Mouse (Mus musculus) limb, embryonic 14.5 days (tissue): ENCODE results near the gene Ache. TPM values are rescaled to one million over a fixed set of nuclear protein-coding genes. Genes with fewer than 3 reads are reported as not detected.

ENCODE experiments used
- ATAC-seq: fragments of 200-750 bp; cut with Nextera tagmentation; 2 replicates; pipeline ENCODE4 v1.8.0; 2017; ENCODE audit warnings: low read depth, moderate number of reproducible peaks, moderate TSS enrichment; ENCODE audit not compliant: low FRiP score
- DNase-seq: peaks from one replicate; pipeline ENCODE4 v3.0.0-alpha.2; 2015; ENCODE audit warnings: low spot score
- H3K27ac ChIP-seq: fragments of 300-500 bp; sonication (generic); replicated peaks from 2 replicates; pipeline ENCODE4 v1.5.1; 2014; ENCODE audit warnings: low read depth, mild to moderate bottlenecking, low read length, moderate library complexity, mixed read lengths
- H3K27me3 ChIP-seq: fragments of 300-500 bp; sonication (generic); 2 replicates; pipeline ENCODE4 v1.6.1; 2014; ENCODE audit warnings: low read length, mixed read lengths; ENCODE audit not compliant: control insufficient read depth, insufficient read depth
- H3K36me3 ChIP-seq: fragments of 300-500 bp; sonication (generic); 2 replicates; pipeline ENCODE4 v1.6.1; 2014; ENCODE audit warnings: mild to moderate bottlenecking, low read length, moderate library complexity, mixed read lengths; ENCODE audit not compliant: control insufficient read depth, insufficient read depth
- H3K4me1 ChIP-seq: fragments of 300-500 bp; sonication (generic); 2 replicates; pipeline ENCODE4 v1.6.1; 2014; ENCODE audit warnings: antibody characterized with exemption, low read length, mixed read lengths; ENCODE audit not compliant: control insufficient read depth, insufficient read depth
- H3K4me2 ChIP-seq: fragments of 300-500 bp; sonication (generic); replicated peaks from 2 replicates; pipeline ENCODE4 v1.6.1; 2014; ENCODE audit warnings: low read depth, mild to moderate bottlenecking, low read length, moderate library complexity; ENCODE audit not compliant: severe bottlenecking
- H3K4me3 ChIP-seq: fragments of 300-500 bp; sonication (generic); replicated peaks from 2 replicates; pipeline ENCODE4 v1.5.1; 2014; ENCODE audit warnings: low read length
- H3K9ac ChIP-seq: fragments of 300-500 bp; sonication (generic); 2 replicates; pipeline ENCODE4 v1.6.1; 2014; ENCODE audit warnings: mild to moderate bottlenecking, low read depth, low read length, moderate library complexity; ENCODE audit not compliant: severe bottlenecking
- H3K9me3 ChIP-seq: fragments of 300-500 bp; sonication (generic); 2 replicates; pipeline ENCODE4 v1.6.1; 2016; ENCODE audit warnings: low read length; ENCODE audit not compliant: control insufficient read depth
- POLR2A ChIP-seq: fragments of 200-500 bp; IDR thresholded peaks from 2 replicates; pipeline ENCODE4 v1.8.0; 2012; ENCODE audit warnings: inconsistent platforms, mild to moderate bottlenecking, moderate library complexity, borderline replicate concordance; ENCODE audit not compliant: insufficient read depth, insufficient read length; ENCODE audit errors: extremely low read depth
- WGBS: fragments of 180-500 bp; shearing (Covaris S2); extraction: QIAGEN DNeasy Blood & Tissue Kit; methylation state at CpG from one replicate; pipeline ENCODE4 v1.1.7; 2014; 5-methylcytosine and 5-hydroxymethylcytosine counted together
- polyA plus RNA-seq, 2 experiments: library from polyadenylated mRNA; depleted of rRNA in 1 of 2; stranded (reverse) in 1 of 2; unstranded in 1 of 2; fragments of >200 nt; fragmentation: Nextera tagmentation in 1 of 2; extraction: Ambion mirVana in 1 of 2; gene quantifications; 2 replicates each; pipeline versions ENCODE4 v1.2.1 to v1.2.3; 2012 to 2014

Gene Ache
- polyA plus RNA-seq, 2 experiments = 21.8 TPM

DNA sequence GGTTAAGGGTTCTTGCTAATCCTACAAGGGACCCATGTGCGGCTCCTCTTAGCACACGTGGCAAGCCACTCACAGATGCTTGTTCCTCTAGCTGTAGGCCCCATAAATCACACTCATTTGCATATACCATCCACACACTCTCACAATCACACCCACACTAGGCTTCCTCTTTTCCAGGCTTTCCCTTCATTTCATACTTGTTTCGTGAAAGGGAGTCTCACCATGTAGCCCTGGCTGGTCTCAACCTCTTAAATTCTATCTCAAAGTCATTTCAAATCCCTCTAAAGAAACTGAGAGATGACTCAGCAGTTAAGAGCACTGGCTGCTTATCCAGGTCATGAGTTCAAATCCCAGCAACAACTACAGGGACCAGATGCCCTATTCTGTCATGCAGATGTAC lies 18.5 kb downstream of the Ache start:
- TF ChIP-seq POLR2A = no peak
- Histone ChIP-seq H3K27ac (no peak overlapping the region), H3K27me3 (no peaks in the 10 kb centered on the region), H3K9me3 (no peaks in the 10 kb centered on the region), H3K9ac (0 out of 2 replicates have a peak overlapping the region, but pooled peaks have one; percentile 97), H3K4me3 (peak overlapping the region; percentile 94), H3K4me1 (peaks cover 21% of the 10 kb centered on the region), H3K36me3 (peaks cover 69% of the 10 kb centered on the region), H3K4me2 (peak overlapping the region; percentile 78)
- no peak for ATAC-seq
- 36% methylated on average over 3 of the region's 3 CpGs for WGBS
- no peak for DNase-seq

- no peak for DNase-seq
- no peak for ATAC-seq
- H3K27ac ChIP-seq = peak overlapping the region; percentile 91; the same call in 1 of the 2 replicates
- no peaks in the 10 kb centered on the region for H3K9me3 ChIP-seq
- peaks cover 69% of the 10 kb centered on the region for H3K36me3 ChIP-seq
- TF ChIP-seq POLR2A = no peak
- H3K4me3 ChIP-seq = peak overlapping the region; percentile 94
- H3K4me1 ChIP-seq = peaks cover 18% of the 10 kb centered on the region
- H3K4me2 ChIP-seq = peak overlapping the region; percentile 78
- H3K9ac ChIP-seq = peak overlapping the region; percentile 97
- 14% methylated on average over 12 of the region's 12 CpGs for whole genome bisulfite sequencing
- H3K27me3 ChIP-seq = no peaks in the 10 kb centered on the region
These were observed 19.2 kb downstream of the Ache start for GRCm38 (mm10) chr5:137306439-137307005.

GRCm38 (mm10) chr5:137307071-137307912 lies 20.0 kb downstream of the Ache start, which contains the start of gene Srrt:
Srrt (minus strand) TSS chr5:137307674.
- Histone ChIP-seq H3K4me1 (peaks cover 23% of the 10 kb centered on the region), H3K4me2 (peak within 1 kb of the TSS; percentile 78), H3K9me3 (no peaks in the 10 kb centered on the region), H3K27ac (peak within 1 kb of the TSS; percentile 91), H3K27me3 (no peaks in the 10 kb centered on the region), H3K36me3 (peaks cover 68% of the 10 kb centered on the region), H3K4me3 (peak within 1 kb of the TSS; percentile 94), H3K9ac (peak within 1 kb of the TSS; percentile 97)
- WGBS = under 1% methylated on average over 49 of the region's 72 CpGs
- TF ChIP-seq POLR2A = peak; percentile 67; the same call in 1 of the 2 replicates
- DNase-seq (peak; percentile 97), ATAC-seq (peak; percentile 91)

- Histone ChIP-seq H3K27me3 (no peaks in the 10 kb centered on the region), H3K4me3 (peak overlapping the region; percentile 94), H3K36me3 (peaks cover 62% of the 10 kb centered on the region), H3K4me1 (peaks cover 31% of the 10 kb centered on the region), H3K27ac (peak overlapping the region; percentile 91), H3K9ac (no peak overlapping the region; the same call in 1 of the 2 replicates), H3K9me3 (no peaks in the 10 kb centered on the region), H3K4me2 (peak overlapping the region; percentile 78)
- 89% methylated on average over 4 of the region's 4 CpGs for WGBS
- ATAC-seq (no peak), DNase-seq (no peak)
- no peak for TF ChIP-seq POLR2A
These were observed 21.0 kb downstream of the Ache start for GRCm38 (mm10) chr5:137308356-137308755.

DNA sequence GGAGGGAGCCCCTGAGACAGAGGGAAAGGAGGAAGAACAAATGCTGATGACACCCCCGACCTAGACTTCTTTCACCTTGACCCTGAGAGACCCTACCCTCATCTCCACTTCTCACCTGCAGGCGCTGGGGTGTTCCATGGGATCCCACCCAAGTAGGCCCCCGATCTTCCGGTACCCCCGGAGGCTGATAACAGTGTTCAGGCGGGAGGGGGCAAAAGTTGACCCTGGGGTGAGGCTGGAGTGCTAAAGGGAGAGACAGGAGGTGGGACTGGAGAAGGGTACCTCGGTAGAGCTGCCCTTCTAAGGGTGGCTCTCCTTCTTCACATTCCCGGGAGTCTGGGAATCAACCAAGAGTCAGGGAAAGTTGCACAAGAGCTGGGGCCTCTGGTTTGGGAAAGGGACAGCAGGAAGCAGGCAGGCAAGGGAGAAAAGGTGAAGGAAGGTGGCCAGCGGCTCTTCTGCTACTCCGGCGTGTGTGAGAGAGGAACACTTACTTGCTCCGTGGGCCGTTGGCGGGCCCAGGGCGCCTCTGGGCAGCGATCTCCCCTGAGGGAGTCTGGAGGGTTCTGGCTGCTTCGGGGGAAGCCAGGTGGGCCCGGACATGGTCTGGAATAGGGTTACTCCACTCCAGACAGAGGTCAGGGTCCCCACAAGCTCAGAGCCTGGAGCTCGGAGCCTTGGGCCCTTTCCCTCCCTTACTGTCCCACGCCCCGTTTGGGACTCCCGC lies 26.3 kb downstream of the Ache start:
- peaks cover 29% of the 10 kb centered on the region for H3K4me1 ChIP-seq
- under 1% methylated on average over 21 of the region's 22 CpGs for WGBS
- no peaks in the 10 kb centered on the region for H3K27me3 ChIP-seq
- peak overlapping the region; percentile 94 for H3K4me2 ChIP-seq
- H3K9me3 ChIP-seq = no peaks in the 10 kb centered on the region
- H3K36me3 ChIP-seq = peaks cover 63% of the 10 kb centered on the region
- DNase-seq (no peak), ATAC-seq (no peak)
- peak overlapping the region; percentile 96 for H3K27ac ChIP-seq
- peak overlapping the region; percentile 71 for H3K4me3 ChIP-seq
- TF ChIP-seq POLR2A = peak; percentile 63; the same call in 1 of the 2 replicates
- H3K9ac ChIP-seq = peak overlapping the region; percentile 84
